Mouse (Mus musculus) central nervous system, embryonic 11.5 days (tissue): Measurements from ENCODE around the gene Olfr1191-ps1. TPM values are rescaled to one million over a fixed set of nuclear protein-coding genes. Genes with fewer than 3 reads are reported as not detected.

ENCODE experiments used
- polyA plus RNA-seq: library from polyadenylated mRNA; depleted of rRNA; stranded (reverse); fragments of >200 nt; gene quantifications from 2 replicates; pipeline ENCODE4 v1.2.3, GENCODE M21; 2012; rRNA removed

Olfr1191-ps1 gene
- polyA plus RNA-seq: not detected in 2 replicates

DNA sequence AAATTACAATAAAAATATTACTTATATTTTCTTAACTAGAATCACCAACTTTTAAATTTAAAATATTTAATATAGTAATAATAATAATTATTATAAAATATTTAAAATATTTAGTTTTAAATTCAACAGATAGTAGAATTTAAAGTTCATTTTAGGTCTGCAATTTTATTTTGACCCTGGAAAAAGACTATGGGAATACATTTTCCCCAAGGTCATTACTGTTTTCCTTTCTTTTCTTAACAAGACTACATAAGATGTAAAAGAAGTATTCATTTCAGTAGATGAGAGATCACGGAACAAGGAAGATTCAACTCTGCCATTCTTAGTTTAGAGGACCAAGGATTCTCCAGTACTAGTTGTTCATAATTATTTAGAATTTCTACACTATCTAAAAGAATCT, at the start of gene Olfr1191-ps1:
Gene Olfr1191-ps1, plus strand, starts transcription at position 301 of the 400 bp plus-strand sequence.

DNA sequence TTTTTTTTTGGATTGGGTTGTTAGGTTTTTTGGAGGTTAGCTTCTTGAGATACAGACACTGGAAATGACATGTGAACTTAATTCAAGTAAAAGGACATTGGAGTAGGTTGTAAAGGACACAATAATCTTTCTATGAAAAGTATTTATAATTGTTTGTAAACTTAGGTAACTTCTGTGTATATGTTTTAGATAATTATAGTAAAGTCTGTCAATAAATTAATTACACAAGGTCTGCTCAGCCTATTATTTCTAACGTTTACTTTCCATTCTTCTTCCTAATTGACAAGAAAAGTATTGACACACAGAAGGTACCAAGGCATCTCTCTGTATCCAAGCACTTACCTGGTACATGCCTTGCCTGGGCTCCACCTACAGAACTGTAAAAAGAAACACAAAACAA, 7.9 kb downstream of the Olfr1191-ps1 start, which contains the start of gene Olfr1192-ps1:
Gene Olfr1192-ps1, plus strand, starts transcription at position 301 of the 400 bp plus-strand sequence.

GRCm38 (mm10) chr2:88675328-88675727, 35.0 kb downstream of the Olfr1191-ps1 start, which contains the start of gene Olfr1193:
Olfr1193 (plus strand) TSS chr2:88675628.

DNA sequence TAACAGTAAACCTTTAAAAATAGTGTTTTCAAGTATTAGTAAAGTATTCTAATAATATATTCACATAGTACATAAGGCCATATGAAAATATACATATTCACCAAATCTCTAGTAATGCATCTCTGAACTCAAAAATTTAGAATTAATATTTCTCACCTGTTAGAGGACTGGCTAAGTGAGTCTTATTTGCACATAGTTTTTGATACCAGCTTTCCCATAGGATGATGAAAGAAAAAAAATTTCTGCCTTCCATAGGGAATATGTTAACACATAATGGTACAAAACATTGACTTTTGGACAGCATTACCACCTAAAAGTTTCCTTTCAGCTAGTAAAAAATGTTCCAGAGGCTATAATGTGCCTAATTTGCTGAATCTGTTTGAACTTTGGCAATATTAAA, 48.7 kb downstream of the Olfr1191-ps1 start, which contains the start of gene Olfr1195:
Gene Olfr1195, minus strand, starts transcription at position 101 of the 400 bp plus-strand sequence.

Other genes with a start within 250 kb of the Olfr1191-ps1 start
- gene Olfr1179, start 234.1 kb upstream of the Olfr1191-ps1 start, polyA plus RNA-seq: not detected in 2 replicates
- gene Olfr1180, start 221.4 kb upstream of the Olfr1191-ps1 start, polyA plus RNA-seq: not detected in 2 replicates
- gene Olfr1181, start 214.4 kb upstream of the Olfr1191-ps1 start, polyA plus RNA-seq: not detected in 2 replicates
- not detected in 2 replicates for gene Gm13757, start 191.4 kb upstream of the Olfr1191-ps1 start, polyA plus RNA-seq
- not detected in 2 replicates for gene Olfr1183, start 185.7 kb upstream of the Olfr1191-ps1 start, polyA plus RNA-seq
- gene Olfr1184, start 156.9 kb upstream of the Olfr1191-ps1 start, polyA plus RNA-seq: not detected in 2 replicates
- gene Olfr1185-ps1, start 147.2 kb upstream of the Olfr1191-ps1 start, polyA plus RNA-seq: not detected in 2 replicates
- gene Olfr1186, start 122.0 kb upstream of the Olfr1191-ps1 start, polyA plus RNA-seq: not detected in 2 replicates
- not detected in 2 replicates for gene Olfr1188, start 83.6 kb upstream of the Olfr1191-ps1 start, polyA plus RNA-seq
- gene Olfr1189, start 54.1 kb upstream of the Olfr1191-ps1 start, polyA plus RNA-seq: not detected in 2 replicates
- gene Olfr1192-ps1, start 8.0 kb downstream of the Olfr1191-ps1 start, polyA plus RNA-seq: not detected in 2 replicates
- not detected in 2 replicates for gene Olfr1193, start 35.1 kb downstream of the Olfr1191-ps1 start, polyA plus RNA-seq
- gene Olfr1195, start 48.6 kb downstream of the Olfr1191-ps1 start, polyA plus RNA-seq: not detected in 2 replicates
- gene Olfr1196, start 64.1 kb downstream of the Olfr1191-ps1 start, polyA plus RNA-seq: not detected in 2 replicates
- gene Olfr1197, start 91.8 kb downstream of the Olfr1191-ps1 start, polyA plus RNA-seq: not detected in 2 replicates
- not detected in 2 replicates for gene Olfr1198, start 110.8 kb downstream of the Olfr1191-ps1 start, polyA plus RNA-seq
- gene Olfr1199, start 119.9 kb downstream of the Olfr1191-ps1 start, polyA plus RNA-seq: not detected in 2 replicates
- not detected in 2 replicates for gene Olfr1200, start 129.9 kb downstream of the Olfr1191-ps1 start, polyA plus RNA-seq
- gene Olfr1201, start 152.5 kb downstream of the Olfr1191-ps1 start, polyA plus RNA-seq: not detected in 2 replicates
- not detected in 2 replicates for gene Olfr1202, start 174.0 kb downstream of the Olfr1191-ps1 start, polyA plus RNA-seq
- gene Olfr1205, start 189.2 kb downstream of the Olfr1191-ps1 start, polyA plus RNA-seq: not detected in 2 replicates
- not detected in 2 replicates for gene Olfr1204, start 208.8 kb downstream of the Olfr1191-ps1 start, polyA plus RNA-seq
- gene Olfr1206, start 222.7 kb downstream of the Olfr1191-ps1 start, polyA plus RNA-seq: not detected in 2 replicates